Mouse (Mus musculus): Measurements from ENCODE around the gene Chac1.
A peak's percentile ranks its signal among the peaks of the same experiment; 100 is the strongest.

Chac1 gene

GRCm38 (mm10) chr2:119327942-119328526 lies 23.0 kb upstream of the Chac1 start:
- no peak for DNase-seq (ENCODE audit: low spot score)

- no peak for DNase-seq (ENCODE audit: low spot score)
These were observed 22.5 kb upstream of the Chac1 start for GRCm38 (mm10) chr2:119328546-119328945.

GRCm38 (mm10) chr2:119329123-119329817 lies 21.8 kb upstream of the Chac1 start:
- DNase-seq (ENCODE audit: low spot score), result no peak

- DNase-seq (ENCODE audit: low spot score), result no peak
These were observed 20.2 kb upstream of the Chac1 start for GRCm38 (mm10) chr2:119330795-119331194.

GRCm38 (mm10) chr2:119332177-119332661 lies 18.8 kb upstream of the Chac1 start:
- no peak for DNase-seq (ENCODE audit: low spot score)

- DNase-seq (ENCODE audit: low spot score), result no peak
These were observed 16.9 kb upstream of the Chac1 start for GRCm38 (mm10) chr2:119334135-119334534.

- DNase-seq (ENCODE audit: low spot score), result no peak
These were observed 16.0 kb upstream of the Chac1 start for GRCm38 (mm10) chr2:119334964-119335525.

- DNase-seq (ENCODE audit: low spot score), result no peak
These were observed 15.5 kb upstream of the Chac1 start for GRCm38 (mm10) chr2:119335535-119335934.

- DNase-seq (ENCODE audit: low spot score), result no peak
These were observed 15.0 kb upstream of the Chac1 start for GRCm38 (mm10) chr2:119336002-119336401.

GRCm38 (mm10) chr2:119336470-119336869 lies 14.6 kb upstream of the Chac1 start:
- DNase-seq (ENCODE audit: low spot score), result no peak

GRCm38 (mm10) chr2:119337425-119338265 lies 13.4 kb upstream of the Chac1 start:
- DNase-seq (ENCODE audit: low spot score), result peak; percentile 72

GRCm38 (mm10) chr2:119344537-119345138 lies 6.4 kb upstream of the Chac1 start:
- DNase-seq (ENCODE audit: low spot score), result no peak

- DNase-seq (ENCODE audit: low spot score), result no peak
These were observed 2.7 kb downstream of the Chac1 start for GRCm38 (mm10) chr2:119353707-119354106.

GRCm38 (mm10) chr2:119355089-119355488 lies 4.1 kb downstream of the Chac1 start:
- DNase-seq (ENCODE audit: low spot score), result no peak

GRCm38 (mm10) chr2:119355651-119356050 lies 4.6 kb downstream of the Chac1 start:
- no peak for DNase-seq (ENCODE audit: low spot score)

GRCm38 (mm10) chr2:119356310-119356709 lies 5.3 kb downstream of the Chac1 start:
- no peak for DNase-seq (ENCODE audit: low spot score)

- no peak for DNase-seq (ENCODE audit: low spot score)
These were observed 5.8 kb downstream of the Chac1 start for GRCm38 (mm10) chr2:119356805-119357204.

GRCm38 (mm10) chr2:119358249-119358648 lies 7.2 kb downstream of the Chac1 start:
- no peak for DNase-seq (ENCODE audit: low spot score)

GRCm38 (mm10) chr2:119359721-119360291 lies 8.8 kb downstream of the Chac1 start:
- no peak for DNase-seq (ENCODE audit: low spot score)

- DNase-seq (ENCODE audit: low spot score), result no peak
These were observed 13.9 kb downstream of the Chac1 start for GRCm38 (mm10) chr2:119364969-119365368.

GRCm38 (mm10) chr2:119367346-119367745 lies 16.3 kb downstream of the Chac1 start:
- DNase-seq (ENCODE audit: low spot score), result no peak

- no peak for DNase-seq (ENCODE audit: low spot score)
These were observed 19.1 kb downstream of the Chac1 start for GRCm38 (mm10) chr2:119370116-119370515.
